Mouse (Mus musculus) G1E (cell line): ENCODE measurements around the gene Ttyh1.

ENCODE experiments used
- CTCF ChIP-seq: IDR thresholded peaks from 2 replicates; pipeline ENCODE4 v1.5.1; 2012; ENCODE audit warnings: low read depth, low read length, inconsistent platforms, mixed read lengths
- GATA1 ChIP-seq: IDR thresholded peaks from 2 replicates; pipeline ENCODE4 v1.6.1; 2012; ENCODE audit warnings: borderline replicate concordance, low read length, inconsistent platforms, mixed read lengths
- GATA2 ChIP-seq: IDR thresholded peaks from 2 replicates; pipeline ENCODE4 v1.6.1; 2012; ENCODE audit warnings: low read depth, low read length, inconsistent platforms, borderline replicate concordance
- POLR2AphosphoS5 ChIP-seq: IDR thresholded peaks from 2 replicates; pipeline ENCODE4 v1.6.1; 2012; ENCODE audit warnings: low read depth, low read length, inconsistent platforms; ENCODE audit not compliant: insufficient replicate concordance
- TAL1 ChIP-seq: conservative IDR thresholded peaks from 2 replicates; pipeline ENCODE4 v1.6.1; 2012; ENCODE audit warnings: low read depth, low read length, inconsistent platforms, mixed read lengths

GRCm38 (mm10) chr7:4138181-4138580, 19.0 kb downstream of the Ttyh1 start:
- TF ChIP-seq TAL1 (no peak), CTCF (no peak), GATA1 (no peak), GATA2 (no peak), POLR2AphosphoS5 (no peak)
